Mouse (Mus musculus): ENCODE measurements around the gene Phf21b. TPM values are rescaled to one million over a fixed set of nuclear protein-coding genes. Genes with fewer than 3 reads are reported as not detected.
A peak's percentile ranks its signal among the peaks of the same experiment; 100 is the strongest.

Gene Phf21b
- polyA plus RNA-seq, 1 experiment from 2014 or later = 0.16 TPM

DNA sequence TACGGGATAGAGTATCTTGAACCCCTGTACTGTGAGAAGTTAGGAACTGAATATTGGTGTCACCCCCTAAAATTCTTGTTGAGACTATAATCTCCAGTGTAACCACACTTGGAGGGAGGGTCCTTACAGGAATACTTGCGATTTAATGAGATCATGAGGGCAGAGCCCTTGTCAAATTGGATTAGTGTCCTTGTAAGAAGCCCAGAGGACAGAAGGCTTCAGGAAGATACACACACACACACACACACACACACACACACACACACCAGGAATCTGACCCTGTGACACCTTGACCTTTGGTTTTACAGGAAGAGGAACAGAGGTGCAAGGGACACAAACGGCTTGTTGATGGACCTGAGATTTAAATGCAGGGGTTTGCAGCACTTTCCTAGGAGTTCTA, 35.4 kb upstream of the Phf21b start:
- 53% methylated on average over 3 of the region's 3 CpGs for WGBS
- Histone ChIP-seq H3K9ac (ENCODE audit: low read length) (no peak overlapping the region), H3K27me3 (ENCODE audit: control insufficient read depth, insufficient read depth, low read length) (no peaks in the 10 kb centered on the region), H3K27ac (replicated peaks) (no peak overlapping the region), H3K9me3 (ENCODE audit: control insufficient read depth, low read length) (no peaks in the 10 kb centered on the region), H3K4me3 (ENCODE audit: low read depth, low read length) (no peak overlapping the region), H3K4me2 (replicated peaks; ENCODE audit: low read depth) (no peak overlapping the region), H3K36me3 (ENCODE audit: control insufficient read depth, insufficient read depth, low read length) (no peaks in the 10 kb centered on the region), H3K4me1 (replicated peaks; ENCODE audit: control insufficient read depth, insufficient read depth) (no peaks in the 10 kb centered on the region)
- DNase-seq (ENCODE audit: low spot score) (no peak), ATAC-seq (ENCODE audit: low FRiP score, low TSS enrichment) (0 out of 2 replicates have a peak, but pooled peaks have one; percentile 15)
- TF ChIP-seq CTCF (IDR thresholded peaks at IDR 0.05; ENCODE audit: low read depth) (no peak), EP300 (optimal IDR thresholded peaks at IDR 0.05) (no peak)

DNA sequence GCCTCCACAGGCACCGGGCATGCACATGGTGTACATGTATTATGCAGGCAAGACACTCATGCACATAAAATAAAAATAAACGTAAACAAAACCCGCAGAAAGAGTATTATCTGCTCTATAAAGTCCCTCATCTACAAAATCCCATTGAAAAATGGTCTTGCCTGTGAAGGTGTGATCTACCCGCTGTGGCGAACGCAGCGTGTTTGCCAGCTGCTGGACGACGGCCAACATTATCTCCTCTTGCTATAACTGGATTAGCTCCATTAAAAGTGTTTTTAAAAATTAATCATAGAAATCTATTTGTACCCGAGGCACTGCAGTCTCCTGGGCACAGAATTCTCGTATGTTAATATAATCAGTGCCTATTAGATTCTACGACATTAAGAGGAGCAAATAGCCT, 32.2 kb upstream of the Phf21b start:
- Histone ChIP-seq H3K27me3 (ENCODE audit: control insufficient read depth, insufficient read depth, low read length) (no peaks in the 10 kb centered on the region), H3K9me3 (ENCODE audit: control insufficient read depth, low read length) (no peaks in the 10 kb centered on the region), H3K36me3 (ENCODE audit: control insufficient read depth, insufficient read depth, low read length) (no peaks in the 10 kb centered on the region), H3K9ac (ENCODE audit: low read length) (no peak overlapping the region), H3K4me2 (replicated peaks; ENCODE audit: low read depth) (no peak overlapping the region), H3K4me3 (ENCODE audit: low read depth, low read length) (no peak overlapping the region), H3K27ac (replicated peaks) (no peak overlapping the region), H3K4me1 (replicated peaks; ENCODE audit: control insufficient read depth, insufficient read depth) (no peaks in the 10 kb centered on the region)
- WGBS = 45% methylated on average over 12 of the region's 12 CpGs
- no peak for DNase-seq (ENCODE audit: low spot score)
- TF ChIP-seq EP300 (optimal IDR thresholded peaks at IDR 0.05) (no peak), CTCF (IDR thresholded peaks at IDR 0.05; ENCODE audit: low read depth) (no peak)
- no peak for ATAC-seq (ENCODE audit: low FRiP score, low TSS enrichment)

DNA sequence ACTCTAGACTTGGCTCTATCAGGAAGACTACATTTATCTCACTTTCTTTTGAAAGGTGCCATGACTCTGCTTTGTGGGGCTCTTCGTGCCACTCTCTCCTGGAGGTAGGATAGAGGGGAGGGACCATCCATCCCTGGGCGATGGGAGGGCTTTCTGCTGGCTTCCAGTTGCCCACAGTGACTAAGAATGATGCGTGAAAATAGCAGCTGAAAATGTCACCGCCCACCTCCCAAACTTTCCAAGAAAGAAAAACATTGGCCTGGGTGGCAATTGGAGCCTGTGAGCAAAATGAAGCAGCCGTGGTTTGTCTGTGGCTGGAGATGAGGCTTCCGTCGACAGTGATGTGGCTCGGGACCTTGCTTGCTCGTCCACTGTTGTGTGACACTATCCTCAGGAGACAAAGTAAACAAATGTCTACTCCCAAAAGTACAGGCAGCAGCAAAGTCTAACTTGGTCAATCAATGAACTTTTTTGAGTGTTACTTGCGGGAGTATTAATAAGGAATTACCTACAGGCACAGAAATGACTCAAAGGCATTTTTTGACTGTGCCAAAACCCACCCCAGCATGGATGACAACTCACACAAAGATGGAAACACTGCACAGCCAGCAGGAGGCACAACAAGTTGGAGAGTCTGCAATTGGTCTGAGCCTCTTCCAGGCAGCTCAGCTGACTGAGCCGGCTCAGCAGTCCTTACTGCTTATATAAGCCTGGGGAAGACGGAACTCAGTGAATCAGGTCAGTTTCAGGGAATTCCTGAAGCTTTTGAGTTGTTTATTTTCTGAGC, 21.4 kb upstream of the Phf21b start:
- no peaks in the 10 kb centered on the region for H3K9me3 ChIP-seq (ENCODE audit: control insufficient read depth, low read length)
- ATAC-seq (ENCODE audit: low FRiP score, low TSS enrichment) = no peak
- TF ChIP-seq EP300 (optimal IDR thresholded peaks at IDR 0.05) = no peak

DNA sequence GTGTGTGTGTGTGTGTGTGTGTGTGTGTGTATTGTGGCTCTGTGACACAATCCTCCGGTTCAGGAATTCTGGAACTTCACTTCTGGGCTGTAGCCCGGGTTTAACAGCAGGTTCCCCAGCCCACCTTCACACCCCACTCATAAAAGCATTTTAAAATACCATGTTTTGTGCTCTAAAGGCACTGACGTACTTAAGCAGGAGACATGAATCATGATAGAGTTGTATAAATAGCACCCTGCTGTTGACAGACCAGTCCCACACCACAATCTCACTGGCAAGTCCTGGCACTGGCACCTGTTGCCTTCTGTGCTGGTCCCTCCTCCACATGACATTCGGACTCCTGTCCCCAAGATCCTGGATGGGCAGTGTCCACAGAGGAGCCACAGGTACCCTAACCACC, 18.0 kb upstream of the Phf21b start:
- H3K27me3 ChIP-seq (ENCODE audit: control insufficient read depth, insufficient read depth, low read length) = no peaks in the 10 kb centered on the region
- no peak for ATAC-seq (ENCODE audit: low FRiP score, low TSS enrichment)
- WGBS = 65% methylated on average over 4 of the region's 4 CpGs
- no peak overlapping the region for H3K4me3 ChIP-seq (ENCODE audit: low read depth, low read length)
- no peak overlapping the region for H3K4me2 ChIP-seq (replicated peaks; ENCODE audit: low read depth)
- no peaks in the 10 kb centered on the region for H3K9me3 ChIP-seq (ENCODE audit: control insufficient read depth, low read length)
- H3K27ac ChIP-seq (replicated peaks) = no peak overlapping the region
- H3K36me3 ChIP-seq (ENCODE audit: control insufficient read depth, insufficient read depth, low read length) = no peaks in the 10 kb centered on the region
- H3K4me1 ChIP-seq (replicated peaks; ENCODE audit: control insufficient read depth, insufficient read depth) = no peaks in the 10 kb centered on the region
- no peak overlapping the region for H3K9ac ChIP-seq (ENCODE audit: low read length)
- DNase-seq (ENCODE audit: low spot score) = no peak
- TF ChIP-seq CTCF (IDR thresholded peaks at IDR 0.05; ENCODE audit: low read depth) (no peak), EP300 (optimal IDR thresholded peaks at IDR 0.05) (no peak)

More for the DNA sequence above, 21.4 kb upstream of the Phf21b start:
- H3K4me2 ChIP-seq (replicated peaks; ENCODE audit: low read depth) = no peak overlapping the region
- no peaks in the 10 kb centered on the region for H3K36me3 ChIP-seq (ENCODE audit: control insufficient read depth, insufficient read depth, low read length)
- no peaks in the 10 kb centered on the region for H3K4me1 ChIP-seq (replicated peaks; ENCODE audit: control insufficient read depth, insufficient read depth)
- H3K9ac ChIP-seq (ENCODE audit: low read length) = no peak overlapping the region
- H3K27me3 ChIP-seq (ENCODE audit: control insufficient read depth, insufficient read depth, low read length) = no peaks in the 10 kb centered on the region
- DNase-seq (ENCODE audit: low spot score) = no peak
- H3K4me3 ChIP-seq (ENCODE audit: low read depth, low read length) = no peak overlapping the region
- 77% methylated on average over 12 of the region's 12 CpGs for WGBS
- no peak overlapping the region for H3K27ac ChIP-seq (replicated peaks)

DNA sequence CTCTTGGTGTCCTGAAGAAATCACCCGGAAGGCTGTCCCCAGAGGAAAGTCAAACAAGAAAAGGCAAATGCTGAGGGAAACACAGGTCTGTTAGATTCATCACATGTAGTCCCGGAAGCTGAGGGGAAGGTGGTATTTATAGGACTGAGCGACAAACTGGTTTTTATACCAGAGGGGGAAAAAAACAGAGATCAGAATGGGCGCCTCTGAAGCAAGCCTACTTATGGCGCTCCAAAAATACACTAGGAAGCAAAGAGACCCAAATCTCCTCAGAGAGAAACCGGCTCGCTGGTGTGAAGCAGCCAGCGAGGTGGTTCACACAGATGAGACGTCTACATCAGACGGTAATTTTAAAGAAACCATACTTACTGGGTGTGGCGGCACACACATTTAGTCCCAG, 17.2 kb upstream of the Phf21b start:
- Histone ChIP-seq H3K9me3 (ENCODE audit: control insufficient read depth, low read length) (no peaks in the 10 kb centered on the region), H3K9ac (ENCODE audit: low read length) (no peak overlapping the region), H3K4me3 (ENCODE audit: low read depth, low read length) (no peak overlapping the region), H3K27ac (replicated peaks) (no peak overlapping the region), H3K27me3 (ENCODE audit: control insufficient read depth, insufficient read depth, low read length) (no peaks in the 10 kb centered on the region), H3K36me3 (ENCODE audit: control insufficient read depth, insufficient read depth, low read length) (no peaks in the 10 kb centered on the region), H3K4me2 (replicated peaks; ENCODE audit: low read depth) (no peak overlapping the region), H3K4me1 (replicated peaks; ENCODE audit: control insufficient read depth, insufficient read depth) (no peaks in the 10 kb centered on the region)
- 84% methylated on average over 11 of the region's 11 CpGs for WGBS
- DNase-seq (ENCODE audit: low spot score) (no peak), ATAC-seq (ENCODE audit: low FRiP score, low TSS enrichment) (no peak)
- TF ChIP-seq EP300 (optimal IDR thresholded peaks at IDR 0.05) (no peak), CTCF (IDR thresholded peaks at IDR 0.05; ENCODE audit: low read depth) (no peak)

DNA sequence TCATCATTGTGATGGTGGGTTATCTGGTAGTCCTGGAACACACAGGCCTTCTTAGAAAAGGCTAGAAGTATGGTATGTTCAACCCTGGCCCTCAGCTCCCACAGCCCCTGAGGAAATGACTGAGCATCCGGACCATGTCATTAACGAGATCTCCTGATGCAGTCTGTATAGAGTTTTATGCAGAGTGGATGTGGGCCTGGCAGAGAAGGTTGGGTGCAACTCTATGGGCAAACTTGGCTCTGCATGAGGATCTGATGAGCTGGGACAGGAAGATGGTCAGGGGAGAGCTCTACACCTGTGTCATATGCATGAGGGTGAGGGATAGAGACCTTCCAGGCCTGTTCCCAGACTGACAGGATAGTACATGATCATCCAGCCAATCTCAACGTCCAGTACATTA, 16.0 kb upstream of the Phf21b start:
- DNase-seq (ENCODE audit: low spot score) (no peak), ATAC-seq (ENCODE audit: low FRiP score, low TSS enrichment) (no peak)
- no peaks in the 10 kb centered on the region for H3K36me3 ChIP-seq (ENCODE audit: control insufficient read depth, insufficient read depth, low read length)
- H3K9me3 ChIP-seq (ENCODE audit: control insufficient read depth, low read length) = no peaks in the 10 kb centered on the region
- no peaks in the 10 kb centered on the region for H3K27me3 ChIP-seq (ENCODE audit: control insufficient read depth, insufficient read depth, low read length)
- H3K27ac ChIP-seq (replicated peaks) = no peak overlapping the region
- no peak overlapping the region for H3K9ac ChIP-seq (ENCODE audit: low read length)
- H3K4me1 ChIP-seq (replicated peaks; ENCODE audit: control insufficient read depth, insufficient read depth) = no peaks in the 10 kb centered on the region
- WGBS = 88% methylated on average over 3 of the region's 3 CpGs
- H3K4me2 ChIP-seq (replicated peaks; ENCODE audit: low read depth) = no peak overlapping the region
- TF ChIP-seq CTCF (IDR thresholded peaks at IDR 0.05; ENCODE audit: low read depth) (no peak), EP300 (optimal IDR thresholded peaks at IDR 0.05) (no peak)
- no peak overlapping the region for H3K4me3 ChIP-seq (ENCODE audit: low read depth, low read length)
